Mouse (Mus musculus): ENCODE measurements at regions not wholly inside any gene's neighbourhood (a gene's known extent, or its start where the extent isn't known, plus 50 kb on each side); places are given as distances from the start of the nearest gene placed in this dataset.

DNA sequence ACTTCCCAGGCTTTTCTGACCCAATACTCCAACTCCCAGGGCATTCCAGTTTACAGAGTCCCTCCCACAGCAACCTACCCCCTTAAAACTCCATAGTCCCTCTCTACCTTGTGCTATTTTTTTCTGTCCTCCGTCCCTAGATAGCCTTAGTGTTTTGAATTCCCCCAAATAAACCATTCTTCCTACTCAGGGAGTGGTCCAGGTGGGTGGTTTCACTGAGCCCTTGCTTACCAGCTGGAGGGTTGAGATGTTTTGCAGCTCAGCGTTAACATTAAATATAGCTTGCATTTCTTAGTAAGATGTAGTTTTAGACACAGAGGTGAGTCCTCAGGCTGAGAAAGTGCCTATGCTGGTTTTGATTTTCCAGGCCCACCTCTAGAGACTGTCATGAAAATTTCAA lies 313.0 kb downstream of the Bmper start:
- DNase-seq (ENCODE audit: low read depth, low spot score) = no peak

DNA sequence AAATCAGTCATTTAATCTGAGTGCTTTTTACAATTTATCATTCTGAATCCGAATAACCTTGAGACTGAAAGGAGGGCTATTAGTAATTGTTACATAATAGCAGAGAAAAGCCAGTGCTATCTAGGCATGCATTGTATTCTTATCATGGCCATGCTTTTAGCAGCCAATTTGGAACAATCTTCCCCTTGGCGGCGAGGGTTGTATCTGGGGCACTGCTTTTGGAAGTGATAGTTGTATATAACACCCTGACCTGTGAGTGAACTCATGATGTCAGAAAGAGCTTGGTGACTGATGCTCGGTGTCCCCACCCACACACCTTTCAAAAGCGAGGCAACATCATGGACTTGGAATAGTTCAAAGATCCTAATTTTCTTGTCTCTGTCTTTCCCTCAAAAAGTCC lies 315.2 kb downstream of the Bmper start:
- no peak for DNase-seq (ENCODE audit: low read depth, low spot score)

DNA sequence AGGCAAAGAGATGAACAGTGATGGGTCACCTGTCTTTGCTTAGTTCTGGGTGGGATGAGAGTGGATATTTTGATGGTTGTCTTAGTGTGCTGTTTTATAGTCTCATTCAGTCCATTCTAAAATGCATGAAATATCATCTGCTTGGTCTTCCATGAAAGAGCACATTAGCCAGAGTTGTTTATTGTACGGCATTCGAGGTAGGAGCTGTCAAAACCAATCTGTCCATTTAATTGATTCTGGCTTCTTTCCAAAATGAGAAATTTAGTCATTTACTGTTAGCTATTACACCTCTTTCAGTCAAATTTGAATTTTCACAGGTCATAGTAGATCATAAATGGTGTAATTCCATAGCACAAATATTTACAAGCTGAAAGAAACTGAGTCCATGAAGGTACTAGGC lies 328.8 kb downstream of the Bmper start:
- DNase-seq (ENCODE audit: low read depth, low spot score) = no peak

DNA sequence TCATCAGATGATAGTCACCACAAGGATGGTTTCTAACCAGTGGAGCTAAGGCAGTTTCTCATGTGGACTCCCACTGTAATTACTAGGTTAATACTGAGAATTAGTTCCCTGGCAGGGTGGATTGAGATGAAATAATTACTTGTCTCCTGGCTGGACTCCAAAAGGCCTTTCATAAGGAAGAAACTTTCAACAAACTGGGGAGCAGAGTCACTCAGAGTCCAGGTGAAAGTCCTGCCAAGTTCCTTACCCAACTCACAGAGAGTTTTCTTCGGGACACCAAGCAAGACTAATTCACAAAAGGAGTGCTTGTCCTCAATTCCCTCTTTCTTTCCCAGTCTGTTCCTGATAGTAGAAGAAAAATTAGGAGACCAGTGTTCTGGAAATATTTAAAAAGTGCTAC lies 330.9 kb downstream of the Bmper start:
- peak; percentile 7 for DNase-seq (ENCODE audit: low read depth, low spot score)

DNA sequence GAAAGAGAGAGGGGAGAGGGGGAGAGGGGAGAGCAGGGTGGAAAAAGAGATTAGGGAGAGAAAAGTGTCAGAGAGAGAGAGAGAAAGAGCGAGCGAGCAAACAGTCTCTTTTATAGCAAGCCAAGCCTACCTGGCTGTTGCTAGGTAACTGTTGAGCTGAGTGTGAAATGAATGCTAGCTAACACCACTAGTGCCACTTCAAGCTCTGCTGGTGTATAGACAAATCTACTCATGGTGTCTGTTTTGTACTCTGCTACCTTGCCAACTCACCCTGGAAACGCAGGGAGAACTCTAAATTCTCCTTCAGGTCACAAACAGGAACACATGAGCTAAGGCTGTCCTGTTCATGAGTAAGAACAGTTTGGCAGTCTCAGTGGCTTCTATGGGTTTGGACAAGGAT lies 334.7 kb downstream of the Bmper start:
- no peak for DNase-seq (ENCODE audit: low read depth, low spot score)

DNA sequence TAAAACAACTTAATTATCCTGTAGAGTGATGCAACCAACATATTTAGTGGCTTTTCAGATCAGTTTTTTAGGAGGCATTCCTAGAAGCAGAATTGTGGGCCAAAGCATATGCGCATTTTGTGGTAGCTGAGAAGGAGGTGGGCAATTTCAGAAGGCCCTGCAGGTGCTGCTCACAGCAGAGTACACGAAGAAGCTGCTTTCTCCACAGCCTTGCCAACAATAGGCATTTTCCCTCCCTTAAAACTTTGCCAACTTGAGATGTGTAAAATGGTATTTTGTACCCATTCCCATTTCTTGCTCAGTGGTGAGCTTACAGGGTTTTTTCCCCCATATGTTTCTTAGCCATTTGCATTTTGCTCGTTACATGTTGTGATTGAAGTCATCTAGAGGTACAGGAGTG lies 339.0 kb downstream of the Bmper start:
- no peak for DNase-seq (ENCODE audit: low read depth, low spot score)

DNA sequence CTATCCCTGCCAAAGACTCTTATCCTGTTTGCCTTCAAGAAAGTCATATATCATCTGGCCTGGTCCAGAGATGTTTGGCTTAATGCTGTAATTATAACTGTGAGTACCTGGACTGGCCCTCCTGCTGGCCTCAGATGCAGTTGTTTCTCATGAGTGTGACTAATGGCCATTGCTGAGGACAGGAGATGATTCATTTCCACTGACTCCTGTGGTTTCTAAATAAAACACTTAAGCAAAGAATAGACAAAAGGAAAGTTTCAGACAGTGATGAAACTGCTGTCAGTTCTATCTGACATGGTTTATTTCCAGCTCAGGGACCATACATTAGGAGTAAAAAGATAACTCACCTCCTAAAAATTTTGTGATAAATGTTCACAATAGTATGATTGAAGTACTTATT lies 344.2 kb downstream of the Bmper start:
- DNase-seq (ENCODE audit: low read depth, low spot score) = no peak

DNA sequence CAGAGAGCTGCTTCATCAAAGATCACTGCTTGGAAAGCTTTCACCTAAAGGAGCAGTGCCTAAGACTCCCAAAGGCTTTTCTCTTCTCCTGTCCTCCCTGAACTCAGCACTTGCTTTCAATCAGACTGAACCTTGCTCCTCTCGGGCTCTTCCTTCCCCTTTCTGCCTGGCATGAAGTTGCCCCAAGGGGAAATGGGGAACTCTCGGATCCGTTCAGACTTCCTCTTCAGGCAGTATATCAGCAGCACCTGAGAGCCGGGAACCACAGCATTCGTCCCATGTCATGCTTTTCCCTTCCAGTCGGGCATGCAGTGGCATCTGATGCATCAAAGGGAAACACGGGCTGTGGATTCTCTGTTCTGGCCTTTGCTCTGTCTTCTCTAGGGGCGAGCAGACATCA lies 347.3 kb downstream of the Bmper start:
- peak; percentile 4 for DNase-seq (ENCODE audit: low read depth, low spot score)

DNA sequence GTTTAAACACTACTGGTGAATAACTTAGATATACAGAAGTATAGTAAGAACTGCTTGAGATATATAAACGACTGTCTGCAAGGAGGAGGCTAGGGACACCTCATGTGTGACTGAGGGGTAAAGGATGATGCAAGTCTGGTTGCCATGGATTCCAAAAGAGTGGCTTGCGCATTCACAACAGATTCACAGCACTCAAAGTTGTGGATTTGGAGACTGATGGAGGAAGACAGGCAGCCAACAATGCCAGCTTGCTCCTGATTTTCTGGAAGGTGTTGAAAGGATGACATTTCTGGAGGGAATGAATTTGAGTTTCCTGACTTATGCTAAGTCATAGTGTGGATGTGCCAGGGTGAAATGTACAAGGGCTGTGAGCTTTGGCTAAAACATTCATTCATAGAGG lies 353.4 kb downstream of the Bmper start:
- DNase-seq (ENCODE audit: low read depth, low spot score) = no peak

DNA sequence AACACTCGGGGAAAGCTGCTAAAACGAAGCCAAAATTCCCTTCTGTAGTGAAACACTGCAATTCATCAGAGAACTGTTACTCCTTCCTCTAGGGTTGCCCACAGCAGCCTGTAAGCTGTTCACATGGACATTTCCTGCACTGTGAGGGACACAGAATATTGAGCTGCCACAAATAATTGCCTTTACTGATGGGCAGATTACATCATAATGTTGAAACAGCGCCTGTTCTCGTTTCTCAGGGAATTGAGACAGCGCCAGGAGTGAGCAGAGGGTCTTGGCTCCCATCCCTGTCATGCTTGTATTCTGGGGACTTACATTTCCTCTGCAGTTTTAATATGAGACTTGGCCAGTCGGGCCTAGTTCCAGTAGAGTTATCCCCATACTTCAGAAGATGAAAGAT lies 357.3 kb downstream of the Bmper start:
- peak; percentile 7 for DNase-seq (ENCODE audit: low read depth, low spot score)

DNA sequence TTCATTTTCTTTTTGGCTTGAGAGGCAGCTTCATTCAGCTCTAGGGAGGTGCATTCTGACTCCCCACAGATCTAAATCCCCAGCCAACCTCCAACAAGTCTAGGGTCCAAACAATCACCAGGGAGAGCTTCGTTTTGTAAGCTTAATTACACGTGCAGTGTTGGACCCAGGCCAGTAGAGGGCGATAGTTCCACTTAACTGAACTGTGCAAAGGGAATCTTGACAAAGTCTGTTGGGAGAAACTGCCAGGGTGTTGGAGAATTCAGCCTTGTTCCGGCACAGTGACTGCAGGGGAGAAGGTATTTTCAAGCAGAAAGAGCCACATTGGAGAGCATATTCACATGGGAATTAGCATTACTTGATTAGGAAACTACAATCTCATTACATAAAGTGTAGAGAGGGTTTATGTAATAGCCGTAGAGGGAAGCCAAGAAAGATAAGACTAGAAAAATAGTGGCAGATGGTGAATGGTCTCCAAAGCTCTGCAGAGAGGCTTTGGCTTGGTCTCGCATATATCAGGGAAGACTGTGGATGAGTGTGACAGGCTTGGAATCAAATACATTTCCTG lies 358.2 kb downstream of the Bmper start:
- peak; percentile 45 for DNase-seq (ENCODE audit: low read depth, low spot score)

DNA sequence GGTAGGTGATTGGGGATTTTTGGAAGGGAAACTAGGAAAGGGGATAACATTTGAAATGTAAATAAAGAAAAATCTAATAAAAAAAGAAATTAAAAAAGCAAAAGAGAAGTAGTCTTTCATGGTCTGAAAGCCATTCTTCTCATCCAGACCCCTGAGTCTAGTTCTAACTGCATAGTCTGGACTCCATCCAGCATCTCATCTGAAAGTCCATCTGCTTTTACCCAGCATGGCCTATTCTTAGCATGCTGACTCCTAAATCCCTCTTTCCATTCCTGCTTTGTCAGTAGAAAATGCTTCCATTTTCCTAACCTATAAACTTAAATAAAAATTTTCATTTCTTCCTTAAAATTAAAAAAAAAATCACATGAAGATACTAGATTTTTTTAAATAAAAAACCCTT lies 361.7 kb downstream of the Bmper start:
- no peak for DNase-seq (ENCODE audit: low read depth, low spot score)

DNA sequence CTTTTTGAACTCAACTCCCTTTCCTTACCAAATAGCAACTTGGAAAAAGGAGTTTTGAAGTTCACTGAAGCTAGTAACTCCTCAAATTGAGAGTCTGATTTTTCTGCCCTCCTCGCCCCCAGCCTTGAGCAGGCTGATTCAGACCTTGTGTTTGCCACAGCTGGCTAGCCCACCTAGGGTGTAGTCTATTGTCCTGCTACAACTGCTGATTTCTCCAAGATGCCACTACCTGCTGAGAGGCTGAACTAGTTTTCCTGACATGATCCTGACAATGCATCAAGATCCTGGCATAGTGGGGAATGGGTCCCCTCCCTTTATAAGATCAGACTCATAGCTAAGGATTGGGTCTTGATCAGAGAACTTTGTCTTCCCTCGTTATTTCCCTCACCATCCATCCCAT lies 366.1 kb downstream of the Bmper start:
- DNase-seq (ENCODE audit: low read depth, low spot score) = no peak

DNA sequence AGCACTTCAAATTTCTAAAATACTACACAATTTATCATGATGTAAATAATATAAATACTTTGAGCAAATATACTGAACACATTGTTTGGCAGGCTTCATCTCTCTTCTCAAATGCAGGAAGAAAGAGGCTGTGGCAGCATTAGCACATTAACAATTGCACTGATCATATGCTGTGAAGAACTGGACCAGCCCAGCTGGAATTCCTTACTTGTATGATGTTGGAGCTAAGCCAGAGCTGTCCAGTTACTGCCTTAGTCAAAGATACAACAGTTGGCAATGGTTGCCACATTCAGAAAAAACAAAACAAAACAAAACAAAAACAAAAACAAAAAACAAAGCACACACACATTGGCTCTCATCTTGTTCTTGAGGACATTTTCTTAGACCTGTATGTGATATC lies 369.0 kb downstream of the Bmper start:
- no peak for DNase-seq (ENCODE audit: low read depth, low spot score)

DNA sequence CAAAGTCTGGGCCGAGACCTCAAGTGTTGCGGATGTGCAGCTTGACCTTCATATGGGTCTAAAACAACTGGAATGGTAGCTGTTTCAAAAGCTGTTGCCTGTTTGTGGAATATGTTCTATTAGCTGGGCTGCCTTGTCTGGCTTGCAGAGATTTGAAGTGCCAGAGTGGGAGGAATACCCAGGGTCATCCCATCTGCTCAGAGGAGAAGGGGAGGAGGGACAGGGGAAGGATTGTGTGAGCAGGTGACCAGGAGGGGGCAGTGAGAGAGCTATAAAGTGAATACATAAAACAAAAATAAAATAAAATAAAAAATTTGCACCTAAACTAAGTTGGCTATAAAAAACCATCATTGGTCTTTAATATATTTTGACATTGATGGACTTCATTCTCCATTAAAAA lies 377.7 kb downstream of the Bmper start:
- DNase-seq (ENCODE audit: low read depth, low spot score) = no peak
